Mouse (Mus musculus): ENCODE measurements around the gene Nrxn2. TPM values are rescaled to one million over a fixed set of nuclear protein-coding genes. Genes with fewer than 3 reads are reported as not detected.

Gene Nrxn2
- polyA plus RNA-seq, 1 experiment from 2014 or later, result 0.77 TPM

GRCm38 (mm10) chr19:6531011-6531631, 112.6 kb downstream of the Nrxn2 start:
- Histone ChIP-seq H3K4me1 (ENCODE audit: control insufficient read depth, insufficient read depth, low read length) (peaks cover 12% of the 10 kb centered on the region), H3K27me3 (ENCODE audit: control insufficient read depth, insufficient read depth, low read length) (peaks cover 49% of the 10 kb centered on the region), H3K9me3 (replicated peaks; ENCODE audit: control insufficient read depth, low read length) (no peaks in the 10 kb centered on the region), H3K4me3 (ENCODE audit: low read length) (peak overlapping the region; percentile 54), H3K36me3 (ENCODE audit: control insufficient read depth, insufficient read depth) (no peaks in the 10 kb centered on the region), H3K4me2 (ENCODE audit: low read depth, low read length) (peak overlapping the region; percentile 80), H3K27ac (ENCODE audit: low read length) (no peak overlapping the region), H3K9ac (ENCODE audit: low read length) (peak overlapping the region; percentile 65)
- ATAC-seq (replicated peaks; ENCODE audit: extremely low read depth, insufficient read depth, low FRiP score), result no peak
- 1% methylated on average over 56 of the region's 56 CpGs for WGBS

GRCm38 (mm10) chr19:6531832-6532471, 113.4 kb downstream of the Nrxn2 start:
- peaks cover 12% of the 10 kb centered on the region for H3K4me1 ChIP-seq (ENCODE audit: control insufficient read depth, insufficient read depth, low read length)
- H3K27me3 ChIP-seq (ENCODE audit: control insufficient read depth, insufficient read depth, low read length), result peaks cover 56% of the 10 kb centered on the region
- no peak overlapping the region for H3K27ac ChIP-seq (ENCODE audit: low read length)
- 1% methylated on average over 36 of the region's 36 CpGs for WGBS
- H3K9me3 ChIP-seq (replicated peaks; ENCODE audit: control insufficient read depth, low read length), result no peaks in the 10 kb centered on the region
- no peak for ATAC-seq (replicated peaks; ENCODE audit: extremely low read depth, insufficient read depth, low FRiP score)
- H3K36me3 ChIP-seq (ENCODE audit: control insufficient read depth, insufficient read depth), result no peaks in the 10 kb centered on the region
- H3K4me3 ChIP-seq (ENCODE audit: low read length), result peak overlapping the region; percentile 54
- H3K4me2 ChIP-seq (ENCODE audit: low read depth, low read length), result peak overlapping the region; percentile 80
- H3K9ac ChIP-seq (ENCODE audit: low read length), result peak overlapping the region; percentile 65

GRCm38 (mm10) chr19:6532656-6533055, 114.1 kb downstream of the Nrxn2 start:
- Histone ChIP-seq H3K27me3 (ENCODE audit: control insufficient read depth, insufficient read depth, low read length) (peaks cover 56% of the 10 kb centered on the region), H3K4me2 (ENCODE audit: low read depth, low read length) (peak overlapping the region; percentile 80), H3K9ac (ENCODE audit: low read length) (no peak overlapping the region), H3K27ac (ENCODE audit: low read length) (no peak overlapping the region), H3K9me3 (replicated peaks; ENCODE audit: control insufficient read depth, low read length) (no peaks in the 10 kb centered on the region), H3K4me1 (ENCODE audit: control insufficient read depth, insufficient read depth, low read length) (peaks cover 12% of the 10 kb centered on the region), H3K36me3 (ENCODE audit: control insufficient read depth, insufficient read depth) (no peaks in the 10 kb centered on the region), H3K4me3 (ENCODE audit: low read length) (no peak overlapping the region)
- WGBS, result 13% methylated on average over 12 of the region's 13 CpGs
- no peak for ATAC-seq (replicated peaks; ENCODE audit: extremely low read depth, insufficient read depth, low FRiP score)

GRCm38 (mm10) chr19:6533290-6534117, 115.0 kb downstream of the Nrxn2 start:
- Histone ChIP-seq H3K9me3 (replicated peaks; ENCODE audit: control insufficient read depth, low read length) (no peaks in the 10 kb centered on the region), H3K4me2 (ENCODE audit: low read depth, low read length) (no peak overlapping the region), H3K4me3 (ENCODE audit: low read length) (no peak overlapping the region), H3K27ac (ENCODE audit: low read length) (no peak overlapping the region), H3K4me1 (ENCODE audit: control insufficient read depth, insufficient read depth, low read length) (peaks cover 12% of the 10 kb centered on the region), H3K36me3 (ENCODE audit: control insufficient read depth, insufficient read depth) (no peaks in the 10 kb centered on the region), H3K27me3 (ENCODE audit: control insufficient read depth, insufficient read depth, low read length) (peaks cover 56% of the 10 kb centered on the region), H3K9ac (ENCODE audit: low read length) (no peak overlapping the region)
- ATAC-seq (replicated peaks; ENCODE audit: extremely low read depth, insufficient read depth, low FRiP score), result no peak
- WGBS, result 72% methylated on average over 11 of the region's 11 CpGs

GRCm38 (mm10) chr19:6534118-6534415, 115.5 kb downstream of the Nrxn2 start:
- Histone ChIP-seq H3K9ac (ENCODE audit: low read length) (no peak overlapping the region), H3K9me3 (replicated peaks; ENCODE audit: control insufficient read depth, low read length) (no peaks in the 10 kb centered on the region), H3K27me3 (ENCODE audit: control insufficient read depth, insufficient read depth, low read length) (peaks cover 56% of the 10 kb centered on the region), H3K27ac (ENCODE audit: low read length) (no peak overlapping the region), H3K4me1 (ENCODE audit: control insufficient read depth, insufficient read depth, low read length) (peaks cover 12% of the 10 kb centered on the region), H3K36me3 (ENCODE audit: control insufficient read depth, insufficient read depth) (no peaks in the 10 kb centered on the region), H3K4me3 (ENCODE audit: low read length) (no peak overlapping the region), H3K4me2 (ENCODE audit: low read depth, low read length) (no peak overlapping the region)
- ATAC-seq (replicated peaks; ENCODE audit: extremely low read depth, insufficient read depth, low FRiP score), result no peak
- WGBS, result 55% methylated on average over 5 of the region's 5 CpGs

GRCm38 (mm10) chr19:6536201-6536600, 117.7 kb downstream of the Nrxn2 start:
- Histone ChIP-seq H3K36me3 (ENCODE audit: control insufficient read depth, insufficient read depth) (no peaks in the 10 kb centered on the region), H3K4me3 (ENCODE audit: low read length) (no peak overlapping the region), H3K9me3 (replicated peaks; ENCODE audit: control insufficient read depth, low read length) (no peaks in the 10 kb centered on the region), H3K4me1 (ENCODE audit: control insufficient read depth, insufficient read depth, low read length) (peaks cover 9% of the 10 kb centered on the region), H3K27ac (ENCODE audit: low read length) (no peak overlapping the region), H3K27me3 (ENCODE audit: control insufficient read depth, insufficient read depth, low read length) (peaks cover 41% of the 10 kb centered on the region), H3K9ac (ENCODE audit: low read length) (no peak overlapping the region), H3K4me2 (ENCODE audit: low read depth, low read length) (no peak overlapping the region)
- ATAC-seq (replicated peaks; ENCODE audit: extremely low read depth, insufficient read depth, low FRiP score), result no peak
- WGBS, result 58% methylated on average over 3 of the region's 3 CpGs

GRCm38 (mm10) chr19:6536696-6537095, 118.2 kb downstream of the Nrxn2 start:
- H3K36me3 ChIP-seq (ENCODE audit: control insufficient read depth, insufficient read depth), result no peaks in the 10 kb centered on the region
- H3K27me3 ChIP-seq (ENCODE audit: control insufficient read depth, insufficient read depth, low read length), result peaks cover 36% of the 10 kb centered on the region
- WGBS, result 64% methylated on average over 6 of the region's 6 CpGs
- no peak for ATAC-seq (replicated peaks; ENCODE audit: extremely low read depth, insufficient read depth, low FRiP score)
- peaks cover 4% of the 10 kb centered on the region for H3K4me1 ChIP-seq (ENCODE audit: control insufficient read depth, insufficient read depth, low read length)
- no peak overlapping the region for H3K4me3 ChIP-seq (ENCODE audit: low read length)
- no peak overlapping the region for H3K9ac ChIP-seq (ENCODE audit: low read length)
- H3K27ac ChIP-seq (ENCODE audit: low read length), result no peak overlapping the region
- no peak overlapping the region for H3K4me2 ChIP-seq (ENCODE audit: low read depth, low read length)
- H3K9me3 ChIP-seq (replicated peaks; ENCODE audit: control insufficient read depth, low read length), result no peaks in the 10 kb centered on the region

- Histone ChIP-seq H3K4me1 (ENCODE audit: control insufficient read depth, insufficient read depth, low read length) (no peaks in the 10 kb centered on the region), H3K27ac (ENCODE audit: low read length) (no peak overlapping the region), H3K27me3 (ENCODE audit: control insufficient read depth, insufficient read depth, low read length) (peaks cover 31% of the 10 kb centered on the region), H3K9ac (ENCODE audit: low read length) (no peak overlapping the region), H3K9me3 (replicated peaks; ENCODE audit: control insufficient read depth, low read length) (no peaks in the 10 kb centered on the region), H3K4me3 (ENCODE audit: low read length) (no peak overlapping the region), H3K36me3 (ENCODE audit: control insufficient read depth, insufficient read depth) (no peaks in the 10 kb centered on the region), H3K4me2 (ENCODE audit: low read depth, low read length) (no peak overlapping the region)
- no peak for ATAC-seq (replicated peaks; ENCODE audit: extremely low read depth, insufficient read depth, low FRiP score)
- WGBS, result 53% methylated on average over 8 of the region's 8 CpGs
These were observed 119.0 kb downstream of the Nrxn2 start for GRCm38 (mm10) chr19:6537526-6537925.

GRCm38 (mm10) chr19:6538546-6538945, 120.0 kb downstream of the Nrxn2 start:
- no peak for ATAC-seq (replicated peaks; ENCODE audit: extremely low read depth, insufficient read depth, low FRiP score)
- H3K4me2 ChIP-seq (ENCODE audit: low read depth, low read length), result no peak overlapping the region
- no peaks in the 10 kb centered on the region for H3K36me3 ChIP-seq (ENCODE audit: control insufficient read depth, insufficient read depth)
- H3K4me3 ChIP-seq (ENCODE audit: low read length), result no peak overlapping the region
- H3K27me3 ChIP-seq (ENCODE audit: control insufficient read depth, insufficient read depth, low read length), result peaks cover 21% of the 10 kb centered on the region
- no peak overlapping the region for H3K27ac ChIP-seq (ENCODE audit: low read length)
- H3K4me1 ChIP-seq (ENCODE audit: control insufficient read depth, insufficient read depth, low read length), result no peaks in the 10 kb centered on the region
- WGBS, result 79% methylated on average over 6 of the region's 6 CpGs
- H3K9ac ChIP-seq (ENCODE audit: low read length), result no peak overlapping the region
- H3K9me3 ChIP-seq (replicated peaks; ENCODE audit: control insufficient read depth, low read length), result no peaks in the 10 kb centered on the region

Measured in heart, embryonic 16.5 days (tissue).